ENCODE assay signal across 8 mouse cellular contexts in the genomic region with DNA sequence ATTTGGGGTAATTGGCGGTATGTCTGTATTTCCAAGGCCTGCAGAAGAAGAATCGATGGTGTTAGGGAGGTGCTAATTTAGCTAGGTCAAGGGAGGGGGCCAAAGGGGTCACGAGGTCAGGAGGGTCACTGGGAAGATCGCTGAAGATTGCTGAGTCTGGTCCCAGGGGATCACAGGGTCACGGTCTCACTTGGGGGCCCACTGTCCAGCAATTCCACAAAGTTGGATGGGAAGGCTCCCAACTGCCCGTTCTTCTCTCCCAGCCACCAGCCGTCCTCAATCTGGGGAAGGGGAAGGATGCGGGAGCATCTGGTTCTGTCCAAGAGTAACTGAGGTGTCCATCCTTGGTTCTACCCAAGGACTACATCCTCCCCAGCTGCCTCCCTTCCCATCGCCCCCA. TPM values are rescaled to one million over a fixed set of nuclear protein-coding genes. Genes with fewer than 3 reads are reported as not detected.
A peak's percentile ranks its signal among the peaks of the same experiment; 100 is the strongest.
DNase-seq lines count a peak whose midpoint lies in the region; ATAC-seq and TF ChIP-seq lines count a peak whose summit lies in the region.

No protein-coding gene starts in this region.

- TF ChIP-seq CTCF in heart, adult 2 months (IDR thresholded peaks at IDR 0.05), result no peak
- no peak for TF ChIP-seq CTCF in testis, adult 2 months (IDR thresholded peaks at IDR 0.05; ENCODE audit: control insufficient read depth, insufficient read depth, insufficient replicate concordance, low read depth, low read length)
- no peak for TF ChIP-seq CTCF in stomach, postnatal 0 days (IDR thresholded peaks at IDR 0.05; ENCODE audit: low read depth)

- 67% methylated on average over 9 of the region's 9 CpGs for WGBS in heart, adult 2 months
- 62% methylated on average over 9 of the region's 9 CpGs for WGBS in liver, embryonic 11.5 days
- 59% methylated on average over 9 of the region's 9 CpGs for WGBS in stomach, postnatal 0 days

- TF ChIP-seq EP300 in heart, adult 2 months (IDR thresholded peaks at IDR 0.05; ENCODE audit: insufficient read depth, low read depth, low read length), result no peak
- no peak for TF ChIP-seq EP300 in stomach, postnatal 0 days (optimal IDR thresholded peaks at IDR 0.05)

- peak overlapping the region; percentile 68 for H3K4me3 ChIP-seq in heart, adult 2 months
- H3K4me3 ChIP-seq in testis, adult 2 months (ENCODE audit: control insufficient read depth, low read depth, low read length), result peak overlapping the region; percentile 89
- H3K4me3 ChIP-seq in liver, embryonic 11.5 days (ENCODE audit: low read depth, low read length), result peak overlapping the region; percentile 67
- H3K4me3 ChIP-seq in stomach, postnatal 0 days (ENCODE audit: low read depth, low read length), result peak overlapping the region; percentile 63

- TF ChIP-seq POLR2A in heart, adult 2 months (IDR thresholded peaks at IDR 0.05; ENCODE audit: insufficient read depth, low read depth, low read length), result no peak
- TF ChIP-seq POLR2A in testis, adult 2 months (IDR thresholded peaks at IDR 0.05; ENCODE audit: control insufficient read depth, low read depth, low read length), result no peak

- H3K4me2 ChIP-seq in liver, embryonic 11.5 days, result peak overlapping the region; percentile 100
- peak overlapping the region; percentile 99 for H3K4me2 ChIP-seq in stomach, postnatal 0 days (replicated peaks; ENCODE audit: low read depth)

- H3K27ac ChIP-seq in heart, adult 2 months, result peak overlapping the region; percentile 91
- peak overlapping the region; percentile 59; the same call in 1 of the 2 replicates for H3K27ac ChIP-seq in testis, adult 2 months (ENCODE audit: control insufficient read depth, insufficient read depth, low read depth, low read length)
- no peak overlapping the region for H3K27ac ChIP-seq in liver, embryonic 11.5 days (ENCODE audit: low read depth, low read length)
- H3K27ac ChIP-seq in stomach, postnatal 0 days (replicated peaks), result peak overlapping the region; percentile 97

- peaks cover 13% of the 10 kb centered on the region for H3K36me3 ChIP-seq in heart, adult 2 months (ENCODE audit: control insufficient read depth, insufficient read depth, low read length)
- H3K36me3 ChIP-seq in testis, adult 2 months (ENCODE audit: control insufficient read depth, insufficient read depth, low read length), result no peaks in the 10 kb centered on the region
- H3K36me3 ChIP-seq in liver, embryonic 11.5 days (ENCODE audit: control insufficient read depth, insufficient read depth, low read length), result peaks cover 9% of the 10 kb centered on the region
- peaks cover 4% of the 10 kb centered on the region for H3K36me3 ChIP-seq in stomach, postnatal 0 days (ENCODE audit: control insufficient read depth, insufficient read depth, low read length)

- intact Hi-C loops in heart, adult 2 months (cut with DNase I), result no loop called here

- ATAC-seq in liver, embryonic 11.5 days (replicated peaks; ENCODE audit: low FRiP score), result no peak
- peak; percentile 1; the same call in 1 of the 2 replicates for ATAC-seq in stomach, postnatal 0 days (ENCODE audit: low FRiP score, low TSS enrichment)

- peak overlapping the region; percentile 23 for H3K9ac ChIP-seq in heart, adult 2 months (ENCODE audit: low read depth, low read length)
- no peak overlapping the region for H3K9ac ChIP-seq in liver, embryonic 11.5 days (ENCODE audit: low read depth, low read length)
- H3K9ac ChIP-seq in stomach, postnatal 0 days (ENCODE audit: low read length), result peak overlapping the region; percentile 93

- H3K79me2 ChIP-seq in heart, adult 2 months (replicated peaks; ENCODE audit: control insufficient read depth, insufficient read depth, low read length), result no peaks in the 10 kb centered on the region

- no peaks in the 10 kb centered on the region for H3K9me3 ChIP-seq in liver, embryonic 11.5 days (ENCODE audit: control insufficient read depth, low read length)
- H3K9me3 ChIP-seq in stomach, postnatal 0 days (ENCODE audit: control insufficient read depth, low read length), result no peaks in the 10 kb centered on the region

- no peaks in the 10 kb centered on the region for H3K27me3 ChIP-seq in heart, adult 2 months (ENCODE audit: control insufficient read depth, insufficient read depth, low read length)
- H3K27me3 ChIP-seq in testis, adult 2 months (ENCODE audit: control insufficient read depth, insufficient read depth, low read length), result no peaks in the 10 kb centered on the region
- H3K27me3 ChIP-seq in liver, embryonic 11.5 days (replicated peaks; ENCODE audit: control insufficient read depth, insufficient read depth, low read length), result no peaks in the 10 kb centered on the region
- H3K27me3 ChIP-seq in stomach, postnatal 0 days (ENCODE audit: control insufficient read depth, insufficient read depth, low read length), result no peaks in the 10 kb centered on the region

- peaks cover 10% of the 10 kb centered on the region for H3K4me1 ChIP-seq in heart, adult 2 months (ENCODE audit: control insufficient read depth, insufficient read depth, low read length)
- H3K4me1 ChIP-seq in testis, adult 2 months (ENCODE audit: control insufficient read depth, insufficient read depth, low read length), result peaks cover 15% of the 10 kb centered on the region
- peaks cover 13% of the 10 kb centered on the region for H3K4me1 ChIP-seq in liver, embryonic 11.5 days (replicated peaks; ENCODE audit: control insufficient read depth, insufficient read depth, low read length)
- peaks cover 2% of the 10 kb centered on the region; the same call in 1 of the 2 replicates for H3K4me1 ChIP-seq in stomach, postnatal 0 days (replicated peaks; ENCODE audit: control insufficient read depth, insufficient read depth)

- no peak for DNase-seq in heart, adult 2 months
- DNase-seq in heart, adult 18-20 months, result no peak
- no peak for DNase-seq in testis, postnatal 14 days (ENCODE audit: low spot score)
- DNase-seq in liver, embryonic 11.5 days (ENCODE audit: low spot score), result no peak
- DNase-seq in stomach, postnatal 0 days (ENCODE audit: low spot score), result no peak
- DNase-seq in right cerebral cortex, adult 2 months (ENCODE audit: low spot score in 2 of 2), result no peak
- DNase-seq in ovary, postnatal 10 days (ENCODE audit: low spot score), result no peak

RNA-seq across cellular contexts. Expression of a gene that starts 1.3 kb away (rescaled TPM):
- total RNA-seq in heart, adult 2 months (2021), result 1 to 10 TPM; 1.5 to 2.7 TPM
- 1.9 and 2.0 TPM in 2 replicates for polyA plus RNA-seq in heart, adult 2 months (2012; rRNA removed)
- total RNA-seq in heart, adult 18-20 months (2021), result 1 to 10 TPM; 1.3 to 2.4 TPM
- polyA plus RNA-seq in testis, adult 2 months (2012; rRNA removed), result 285 and 337 TPM in 2 replicates
- polyA plus RNA-seq in liver, embryonic 11.5 days (2014; fragmentation: Nextera tagmentation; extraction: Ambion mirVana), result 2.3 TPM in 2 replicates
- polyA plus RNA-seq in stomach, postnatal 0 days (2015; fragmentation: Nextera tagmentation; extraction: Ambion mirVana), result 8.4 and 12.0 TPM in 2 replicates

RNA-seq across cellular contexts. Expression of a gene that starts 14.4 kb away (rescaled TPM):
- 10 to 100 TPM in 1 of 2 experiments, 1 to 10 TPM in 1; 9.5 to 11.9 TPM for total RNA-seq in heart, adult 2 months (2021)
- polyA plus RNA-seq in heart, adult 2 months (2012; rRNA removed), result 15.2 and 19.7 TPM in 2 replicates
- 1 to 10 TPM; 8.8 to 9.5 TPM for total RNA-seq in heart, adult 18-20 months (2021)
- polyA plus RNA-seq in testis, adult 2 months (2012; rRNA removed), result 5.4 and 6.2 TPM in 2 replicates
- 25.3 and 28.1 TPM in 2 replicates for polyA plus RNA-seq in liver, embryonic 11.5 days (2014; fragmentation: Nextera tagmentation; extraction: Ambion mirVana)
- 39.7 and 39.9 TPM in 2 replicates for polyA plus RNA-seq in stomach, postnatal 0 days (2015; fragmentation: Nextera tagmentation; extraction: Ambion mirVana)

RNA-seq across cellular contexts. Expression of a gene that starts 40.6 kb away (rescaled TPM):
- 100 to 1,000 TPM; 100 to 118 TPM for total RNA-seq in heart, adult 2 months (2021)
- polyA plus RNA-seq in heart, adult 2 months (2012; rRNA removed), result 37.9 and 61.4 TPM in 2 replicates
- total RNA-seq in heart, adult 18-20 months (2021), result 100 to 1,000 TPM in 1 of 2 experiments, 10 to 100 TPM in 1; 86.5 to 116 TPM
- polyA plus RNA-seq in testis, adult 2 months (2012; rRNA removed), result 48.4 and 56.8 TPM in 2 replicates
- polyA plus RNA-seq in liver, embryonic 11.5 days (2014; fragmentation: Nextera tagmentation; extraction: Ambion mirVana), result 199 and 207 TPM in 2 replicates
- polyA plus RNA-seq in stomach, postnatal 0 days (2015; fragmentation: Nextera tagmentation; extraction: Ambion mirVana), result 70.3 and 78.7 TPM in 2 replicates

RNA-seq across cellular contexts. Expression of a gene that starts 58.2 kb away (rescaled TPM):
- 10 to 100 TPM; 41.6 to 53.8 TPM for total RNA-seq in heart, adult 2 months (2021)
- 36.3 and 36.7 TPM in 2 replicates for polyA plus RNA-seq in heart, adult 2 months (2012; rRNA removed)
- 10 to 100 TPM; 41.4 to 52.6 TPM for total RNA-seq in heart, adult 18-20 months (2021)
- polyA plus RNA-seq in testis, adult 2 months (2012; rRNA removed), result 33.5 and 33.9 TPM in 2 replicates
- 24.4 and 26.7 TPM in 2 replicates for polyA plus RNA-seq in liver, embryonic 11.5 days (2014; fragmentation: Nextera tagmentation; extraction: Ambion mirVana)
- 17.3 and 20.2 TPM in 2 replicates for polyA plus RNA-seq in stomach, postnatal 0 days (2015; fragmentation: Nextera tagmentation; extraction: Ambion mirVana)

Comparison
In these comparisons a context has a peak if more than half of its experiments do, and no peak if none do; other contexts are left out.
1. RNA of a gene that starts 1.3 kb away (polyA plus RNA-seq): 285 to 337 TPM in testis, adult 2 months; 8.4 to 12.0 TPM in stomach, postnatal 0 days, 2.3 TPM in liver, embryonic 11.5 days and 1.9 to 2.0 TPM in heart, adult 2 months; every median in the first group is over 10 times any median in the second.
2. Peak in every context shown above with its lines, with median percentiles within 50 percentile points of each other: H3K4me3 ChIP-seq.